Mouse (Mus musculus): Measurements from ENCODE around the gene Spag6l.

DNA sequence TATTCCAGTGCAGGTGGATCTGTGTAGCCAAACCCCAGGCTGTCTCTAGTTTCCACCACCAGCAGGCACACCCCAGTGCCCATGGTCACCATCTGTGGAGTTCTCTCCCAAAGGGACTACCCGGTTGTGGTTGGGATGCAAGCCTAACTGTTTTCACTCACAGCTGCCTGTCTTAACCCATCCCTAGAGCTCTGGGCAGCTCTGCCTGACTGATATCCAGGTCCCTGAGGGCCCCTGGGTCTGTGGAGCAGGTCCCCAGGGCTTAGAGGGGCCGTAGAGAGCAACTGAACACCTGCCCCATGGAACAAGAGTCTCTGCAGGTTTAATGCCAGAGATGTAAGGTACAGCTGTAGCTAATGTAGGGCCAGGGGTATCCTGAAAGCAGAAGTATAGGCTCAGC, 34.7 kb upstream of the Spag6l start, which contains the start of gene Igll1:
- TF ChIP-seq POLR2A (IDR thresholded peaks at IDR 0.05; ENCODE audit: control insufficient read depth, extremely low read depth, insufficient read depth, low read length, poor library complexity), result no peak
- no peak for TF ChIP-seq CTCF (IDR thresholded peaks at IDR 0.05; ENCODE audit: borderline replicate concordance, control insufficient read depth, extremely low read depth, insufficient read depth, low read length, poor library complexity)

Data from thymus, adult 2 months (tissue).